Mouse (Mus musculus): ENCODE results near the gene Asb6.

The Asb6 gene

GRCm38 (mm10) chr2:30795271-30795888, 34.8 kb downstream of the Asb6 start:
- DNase-seq, result no peak

DNA sequence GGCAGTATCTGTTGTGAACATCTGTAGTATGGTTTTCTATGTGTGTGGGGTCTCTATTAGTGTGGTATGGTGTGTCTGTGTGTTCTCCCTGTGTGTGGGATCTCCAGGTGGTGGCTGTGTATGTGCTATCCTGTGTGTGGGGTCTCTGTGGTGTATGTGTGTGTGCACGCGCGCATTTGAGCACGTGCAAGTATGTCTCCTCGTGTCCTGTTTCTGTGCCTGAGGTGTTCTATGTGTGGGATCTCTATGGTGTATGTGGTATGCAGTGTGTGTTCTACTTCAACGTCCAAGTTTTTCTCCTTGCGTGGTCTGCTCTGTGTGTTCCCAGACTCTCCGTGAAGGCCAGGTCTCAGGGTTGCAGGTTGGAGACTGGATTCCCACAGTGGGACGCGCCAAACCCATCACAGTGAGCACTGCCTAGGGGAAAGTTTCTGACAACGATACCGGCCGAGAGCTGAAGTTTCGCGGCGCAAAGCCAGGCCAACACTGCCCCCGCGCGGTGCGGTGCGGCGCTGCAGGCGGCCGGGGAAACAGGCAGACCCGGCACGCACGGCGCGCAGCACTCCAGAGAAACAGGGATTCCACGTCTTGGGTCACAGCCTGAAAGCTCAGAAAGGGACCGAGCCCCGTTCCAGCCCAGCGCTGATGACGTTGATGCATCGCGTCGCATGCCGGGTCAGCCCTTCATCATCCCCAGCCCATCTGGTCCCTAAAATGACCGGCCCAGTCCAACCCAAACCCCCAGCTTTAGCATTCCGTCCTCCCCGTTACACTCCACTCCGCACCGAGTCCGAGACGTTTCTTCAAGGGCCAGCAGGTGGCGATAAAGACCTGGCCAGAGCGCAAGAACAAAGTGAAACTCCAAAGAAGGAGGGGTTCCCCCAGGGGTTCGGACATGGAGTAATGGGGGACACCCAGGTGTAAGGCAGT, 35.7 kb downstream of the Asb6 start:
- peak; percentile 81 to 97 for DNase-seq

- no peak for DNase-seq
Observed at GRCm38 (mm10) chr2:30792061-30792460, 38.1 kb downstream of the Asb6 start.

- DNase-seq, result no peak
Observed at GRCm38 (mm10) chr2:30787466-30787865, 42.7 kb downstream of the Asb6 start.

DNA sequence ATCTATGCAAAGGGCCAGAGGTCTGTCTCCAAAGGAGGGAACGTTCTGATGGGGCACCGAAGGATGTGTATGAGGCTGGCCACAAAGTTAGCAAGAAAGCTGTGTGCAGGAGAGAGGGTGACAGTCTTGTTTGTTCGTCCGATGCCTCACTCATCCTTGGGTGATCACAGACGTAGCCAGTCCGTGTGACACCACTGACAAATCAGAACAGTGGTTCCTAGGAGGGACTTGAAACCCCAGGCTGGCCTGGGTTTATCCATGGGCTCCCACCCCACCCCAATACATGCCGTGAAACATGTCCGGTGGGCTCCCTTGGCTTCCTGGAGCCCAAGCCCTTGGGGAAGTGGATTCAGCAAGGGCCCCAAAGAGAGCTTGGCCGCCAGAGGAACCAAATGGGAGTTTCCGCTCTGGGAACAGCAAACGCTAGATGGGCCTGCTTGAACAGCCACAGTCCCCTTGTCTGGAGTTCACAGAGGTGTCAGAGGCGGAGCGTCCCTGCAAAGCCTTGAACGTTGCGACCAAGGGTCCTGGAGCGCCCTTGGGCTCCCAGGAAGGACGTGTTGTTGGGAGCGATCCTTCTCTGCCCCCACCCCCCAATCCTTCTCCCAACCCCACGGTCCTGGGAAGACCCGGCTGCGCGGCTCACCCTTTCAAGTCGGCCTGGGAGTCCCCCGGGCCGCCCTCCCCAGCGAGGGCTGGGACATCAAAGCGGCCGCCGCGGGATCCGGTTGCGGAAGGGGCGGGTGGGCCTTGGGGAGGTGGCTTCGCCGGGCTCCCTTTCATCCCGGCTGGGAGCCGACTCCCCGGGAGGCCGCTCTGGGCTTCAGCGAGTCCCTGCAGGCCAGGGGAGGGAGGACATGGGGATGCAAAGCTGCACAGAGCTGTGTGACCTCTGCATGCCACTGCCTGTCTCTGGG, 45.8 kb downstream of the Asb6 start:
- no peak for DNase-seq

GRCm38 (mm10) chr2:30783346-30783745, 46.8 kb downstream of the Asb6 start:
- DNase-seq, result peak in 1 of 2 experiments; percentile 15

- DNase-seq, result no peak
Observed at GRCm38 (mm10) chr2:30782312-30783290, 47.5 kb downstream of the Asb6 start.

- no peak for DNase-seq
Observed at GRCm38 (mm10) chr2:30779241-30779640, 50.9 kb downstream of the Asb6 start.

GRCm38 (mm10) chr2:30778235-30778634, 51.9 kb downstream of the Asb6 start:
- DNase-seq, result no peak

DNA sequence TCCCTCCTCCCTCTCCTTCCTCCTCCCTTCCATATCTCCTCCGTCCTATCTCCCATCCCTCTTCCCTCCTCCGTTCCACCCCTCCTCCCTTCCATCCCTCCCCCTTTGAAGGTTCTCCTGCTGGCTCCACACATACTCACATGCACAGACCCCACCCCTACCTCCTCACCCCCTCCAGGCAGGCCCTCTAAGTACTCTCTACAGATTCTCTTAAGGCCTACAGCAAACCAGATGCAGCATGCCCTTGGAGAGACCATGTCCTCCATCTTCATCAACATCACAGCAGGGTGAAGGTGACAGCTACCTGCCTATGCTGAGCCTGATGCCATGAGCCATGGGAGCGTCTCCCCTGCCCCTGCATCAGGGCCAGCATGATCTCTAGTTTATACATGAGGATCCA, 52.9 kb downstream of the Asb6 start:
- DNase-seq, result no peak

DNA sequence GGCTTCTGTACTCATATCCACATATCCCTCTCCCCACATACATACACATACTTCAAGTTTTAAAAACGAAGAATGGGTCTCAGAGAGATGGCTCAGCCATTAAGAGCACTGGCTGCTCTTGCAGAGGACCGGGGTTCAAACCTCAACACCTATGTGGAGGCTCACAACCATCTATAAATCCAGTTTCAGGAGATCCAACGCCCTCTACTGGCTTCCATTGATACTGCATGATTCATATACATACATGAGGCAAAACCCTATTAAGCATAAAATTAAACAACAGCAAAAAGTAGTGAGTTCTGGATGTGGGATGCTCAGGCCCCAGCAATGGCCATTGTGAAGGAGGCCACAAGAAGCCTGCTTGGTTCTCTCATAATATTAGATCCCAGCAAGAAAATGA, 54.2 kb downstream of the Asb6 start:
- DNase-seq, result no peak

DNA sequence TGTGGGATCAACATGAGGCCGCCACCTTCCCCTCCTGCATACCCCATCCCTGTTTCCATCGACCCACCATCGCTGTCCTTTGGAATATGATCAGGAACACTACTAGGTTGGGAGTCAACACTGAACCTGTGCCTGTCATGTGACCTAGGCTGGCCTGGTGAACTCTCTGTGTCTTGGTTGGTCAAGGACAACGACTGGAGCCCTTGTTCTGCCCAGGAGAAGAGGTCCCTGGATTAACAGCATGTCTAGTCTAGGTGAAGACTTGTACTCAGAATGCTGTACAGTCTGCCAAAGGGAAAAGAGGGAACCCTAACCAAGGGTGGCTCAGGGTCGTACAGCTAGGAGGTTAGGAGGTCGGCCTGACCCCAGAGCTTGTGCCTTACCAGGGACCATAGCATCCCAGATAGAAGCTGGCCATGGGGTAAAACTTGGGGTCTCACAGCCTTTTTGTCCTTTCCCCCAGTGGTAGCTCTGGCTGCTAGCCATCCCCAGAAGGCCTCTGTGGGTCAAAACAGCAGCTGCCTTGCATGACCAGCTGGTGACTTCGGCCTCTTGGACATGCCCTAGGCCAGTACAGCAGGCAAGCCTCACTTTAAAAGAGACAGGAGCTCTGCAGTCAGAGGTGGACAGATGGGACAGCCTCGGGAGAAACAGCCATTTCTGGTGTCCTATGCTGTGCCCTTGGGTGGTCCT, 56.7 kb downstream of the Asb6 start:
- no peak for DNase-seq

Data from spleen, adult 18-20 months (tissue).